In the genomic region with DNA sequence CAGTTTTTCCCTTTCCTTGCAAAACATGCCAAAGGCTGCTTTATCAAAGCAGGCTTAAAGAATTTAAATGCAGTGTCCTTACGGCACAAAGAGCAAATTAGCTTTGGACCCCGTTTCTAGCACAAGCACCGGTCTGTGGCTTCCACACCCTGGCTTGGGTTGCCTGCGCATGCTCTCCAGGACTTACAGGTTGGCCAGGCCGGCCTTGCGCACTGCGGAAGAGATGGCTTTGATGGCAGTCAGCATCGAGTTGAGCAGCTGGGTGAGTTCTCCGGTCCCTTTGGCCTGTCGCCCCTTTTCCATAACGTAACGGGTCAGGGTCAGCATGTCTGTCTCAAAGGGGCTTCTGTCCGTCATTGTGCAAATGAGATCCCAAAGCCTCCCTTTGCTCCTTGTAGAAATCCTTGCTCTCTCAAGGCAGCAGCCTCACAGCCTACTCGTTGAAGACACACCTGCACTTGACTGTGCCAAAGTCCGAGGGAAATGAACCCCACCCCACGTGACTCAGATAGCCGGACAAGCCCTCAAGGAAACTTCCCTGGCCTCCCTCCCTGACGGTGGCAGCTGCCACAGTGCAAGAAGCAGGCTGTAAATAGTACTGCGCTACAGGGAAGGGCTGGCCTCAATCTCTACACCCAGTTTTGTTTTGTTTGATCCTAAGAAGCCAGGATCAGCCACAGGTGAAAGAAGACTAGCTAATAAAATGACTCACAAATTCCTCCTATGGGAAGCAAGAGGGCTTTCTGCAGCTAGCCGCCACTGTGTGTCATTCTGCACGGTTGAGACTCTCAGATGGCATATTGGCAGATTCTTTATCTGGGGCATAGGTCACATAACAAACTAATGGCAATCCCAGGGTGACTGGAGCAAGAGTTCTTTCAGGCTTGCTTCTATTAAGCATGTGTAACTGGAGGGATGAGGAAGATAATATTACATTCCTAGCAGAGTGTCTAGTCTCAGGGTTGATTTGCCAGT, we compare ENCODE assay signal across 11 mouse cellular contexts. TPM values are rescaled to one million over a fixed set of nuclear protein-coding genes. Genes with fewer than 3 reads are reported as not detected.
DNase-seq lines count a peak whose midpoint lies in the region; ATAC-seq lines count a peak whose summit lies in the region.
"Had no signal": no experiment of that assay in that cellular context is flagged by ENCODE, and none has a peak within 500 bp of the region (broad histone marks: within the 10 kb centered on the region; RNA-seq: fewer than 3 reads in every experiment).

Fbp2 (minus strand) TSS at position 482 of the 975 bp plus-strand sequence.

- H3K9me3 ChIP-seq in heart, embryonic 10.5 days: no peaks in the 10 kb centered on the region
- no peaks in the 10 kb centered on the region for H3K9me3 ChIP-seq in kidney, embryonic 15.5 days (replicated peaks)
- no peaks in the 10 kb centered on the region for H3K9me3 ChIP-seq in stomach, embryonic 15.5 days

- H3K4me1 ChIP-seq in heart, embryonic 10.5 days: 0 out of 2 replicates have a peak, but pooled peaks cover 7% of the 10 kb centered on the region
- H3K4me1 ChIP-seq in kidney, embryonic 15.5 days: peaks cover 8% of the 10 kb centered on the region; the same call in 1 of the 2 replicates
- peaks cover 6% of the 10 kb centered on the region; the same call in 1 of the 2 replicates for H3K4me1 ChIP-seq in stomach, embryonic 15.5 days

- no peak within 1 kb of the TSS for H3K4me2 ChIP-seq in kidney, embryonic 15.5 days
- H3K4me2 ChIP-seq in stomach, embryonic 15.5 days: peak within 1 kb of the TSS; percentile 34

- peak; percentile 54 to 62 for DNase-seq in heart, adult 18-20 months
- no peak for DNase-seq in heart, embryonic 10.5 days (ENCODE audit: low spot score)
- peak; percentile 78 for DNase-seq in gastrocnemius, postnatal 25 days
- no peak for DNase-seq in layer of hippocampus, postnatal 14 days (ENCODE audit: low spot score in 2 of 2)
- no peak for DNase-seq in right cerebral cortex, postnatal 10 days (ENCODE audit: low spot score in 2 of 2)
- no peak for DNase-seq in left cerebral cortex, postnatal 25 days (ENCODE audit: low spot score in 2 of 2)
- DNase-seq: right cerebral cortex, postnatal 4 days had no signal

- H3K9ac ChIP-seq in kidney, embryonic 15.5 days: no peak within 1 kb of the TSS
- no peak within 1 kb of the TSS for H3K9ac ChIP-seq in stomach, embryonic 15.5 days

- intact Hi-C loops in left cerebral cortex, postnatal 25 days (cut with DNase I): loop anchor here (2.0 to 10.0 kb wide), 3 partner anchors 96 to 303 kb away; partner anchors contain the start of genes Platr25 and Zfp935

- H3K4me3 ChIP-seq in heart, embryonic 10.5 days: no peak within 1 kb of the TSS
- no peak within 1 kb of the TSS for H3K4me3 ChIP-seq in kidney, embryonic 15.5 days (replicated peaks)
- H3K4me3 ChIP-seq in stomach, embryonic 15.5 days (replicated peaks): peak within 1 kb of the TSS; percentile 9; the same call in 1 of the 2 replicates

- ATAC-seq in kidney, embryonic 15.5 days (replicated peaks; ENCODE audit: low FRiP score): no peak
- peak; percentile 84 for ATAC-seq in stomach, embryonic 15.5 days (ENCODE audit: insufficient read depth, low FRiP score, low read depth)
- ATAC-seq: CD4-positive, CD25-positive, alpha-beta regulatory T cell, adult 4 months had no signal

- H3K27ac ChIP-seq in heart, embryonic 10.5 days: no peak within 1 kb of the TSS
- no peak within 1 kb of the TSS for H3K27ac ChIP-seq in kidney, embryonic 15.5 days
- H3K27ac ChIP-seq in stomach, embryonic 15.5 days: peak within 1 kb of the TSS; percentile 76

- no peaks in the 10 kb centered on the region for H3K27me3 ChIP-seq in heart, embryonic 10.5 days (ENCODE audit: insufficient read depth, poor library complexity, severe bottlenecking)
- H3K27me3 ChIP-seq in kidney, embryonic 15.5 days: no peaks in the 10 kb centered on the region
- no peaks in the 10 kb centered on the region for H3K27me3 ChIP-seq in stomach, embryonic 15.5 days (replicated peaks)

- WGBS in heart, embryonic 10.5 days: 62% methylated on average over 21 of the region's 21 CpGs
- 63% methylated on average over 21 of the region's 21 CpGs for WGBS in kidney, embryonic 15.5 days
- WGBS in stomach, embryonic 15.5 days: 60% methylated on average over 21 of the region's 21 CpGs

- no peaks in the 10 kb centered on the region for H3K36me3 ChIP-seq in heart, embryonic 10.5 days
- H3K36me3 ChIP-seq in kidney, embryonic 15.5 days: no peaks in the 10 kb centered on the region
- no peaks in the 10 kb centered on the region for H3K36me3 ChIP-seq in stomach, embryonic 15.5 days

RNA-seq across cellular contexts. Expression of gene Fbp2, which starts in this region (rescaled TPM):
- 10 to 100 TPM; 23.7 to 25.1 TPM for total RNA-seq in heart, adult 18-20 months (2021)
- 0.31 and 0.41 TPM in 2 replicates for polyA plus RNA-seq in heart, embryonic 10.5 days (2016; fragmentation: Nextera tagmentation; extraction: Ambion mirVana)
- 10 to 100 TPM; 30.0 to 48.3 TPM for total RNA-seq in gastrocnemius, postnatal 25 days (2021)
- 14.2 and 14.3 TPM in 2 replicates for polyA plus RNA-seq in kidney, embryonic 15.5 days (2015; fragmentation: Nextera tagmentation; extraction: Ambion mirVana)
- 87.8 and 98.7 TPM in 2 replicates for polyA plus RNA-seq in stomach, embryonic 15.5 days (2015; fragmentation: Nextera tagmentation; extraction: Ambion mirVana)
- total RNA-seq in layer of hippocampus, postnatal 14 days (2021): under 1 TPM in 1 of 2 experiments, not detected in 1; 0.38 TPM
- total RNA-seq in left cerebral cortex, postnatal 25 days (2021): not detected
- total RNA-seq: megakaryocyte, adult 5-6 weeks had no signal
- polyA plus RNA-seq: CD4-positive, CD25-positive, alpha-beta regulatory T cell, adult 4 months had no signal

Comparison
In these comparisons a context has a peak if more than half of its experiments do, and no peak if none do; other contexts are left out.
1. RNA of gene Fbp2 (total RNA-seq): 30.0 to 48.3 TPM in gastrocnemius, postnatal 25 days and 23.7 to 25.1 TPM in heart, adult 18-20 months; 0.38 TPM in layer of hippocampus, postnatal 14 days and not detected in left cerebral cortex, postnatal 25 days; every median in the first group is over 10 times any median in the second.
2. RNA of gene Fbp2 (polyA plus RNA-seq): 87.8 to 98.7 TPM in stomach, embryonic 15.5 days and 14.2 to 14.3 TPM in kidney, embryonic 15.5 days; 0.31 to 0.41 TPM in heart, embryonic 10.5 days; every median in the first group is over 10 times any median in the second.
3. DNase-seq: peak in heart, adult 18-20 months (2 of 2) and gastrocnemius, postnatal 25 days (single experiment); none in heart, embryonic 10.5 days (single experiment), layer of hippocampus, postnatal 14 days (0 of 2), right cerebral cortex, postnatal 10 days (0 of 2) and left cerebral cortex, postnatal 25 days (0 of 2).